Mouse (Mus musculus) forebrain, embryonic 15.5 days (tissue): ENCODE measurements around the gene Dnaja2. TPM values are rescaled to one million over a fixed set of nuclear protein-coding genes. Genes with fewer than 3 reads are reported as not detected.

Experiments used
- ATAC-seq: fragments of 200-750 bp; cut with Nextera tagmentation; replicated peaks from 2 replicates; pipeline ENCODE4 v1.8.0; 2017; ENCODE audit warnings: mild to moderate bottlenecking, moderate TSS enrichment, moderate library complexity
- H3K27ac ChIP-seq: fragments of 300-500 bp; sonication (generic); replicated peaks from 2 replicates; pipeline ENCODE4 v1.5.1; 2015; ENCODE audit warnings: mild to moderate bottlenecking, inconsistent platforms
- H3K27me3 ChIP-seq: fragments of 300-500 bp; sonication (generic); 2 replicates; pipeline ENCODE4 v1.6.1; 2015; ENCODE audit warnings: inconsistent platforms
- H3K36me3 ChIP-seq: fragments of 300-500 bp; sonication (generic); 2 replicates; pipeline ENCODE4 v1.6.1; 2015; ENCODE audit warnings: mild to moderate bottlenecking, inconsistent platforms
- H3K4me1 ChIP-seq: fragments of 300-500 bp; sonication (generic); 2 replicates; pipeline ENCODE4 v1.6.1; 2015; ENCODE audit warnings: inconsistent platforms
- H3K4me2 ChIP-seq: fragments of 300-500 bp; sonication (generic); replicated peaks from 2 replicates; pipeline ENCODE4 v1.6.1; 2015; ENCODE audit warnings: mild to moderate bottlenecking, inconsistent platforms
- H3K4me3 ChIP-seq: fragments of 300-500 bp; sonication (generic); 2 replicates; pipeline ENCODE4 v1.5.1; 2015; ENCODE audit warnings: mild to moderate bottlenecking, inconsistent platforms
- H3K9ac ChIP-seq: fragments of 300-500 bp; sonication (generic); replicated peaks from 2 replicates; pipeline ENCODE4 v1.6.1; 2015; ENCODE audit warnings: mild to moderate bottlenecking, inconsistent platforms
- H3K9me3 ChIP-seq: fragments of 300-500 bp; sonication (generic); 2 replicates; pipeline ENCODE4 v1.6.1; 2016; ENCODE audit warnings: inconsistent platforms
- WGBS: fragments of 180-500 bp; shearing (Covaris S2); methylation state at CpG from one replicate; pipeline ENCODE4 v1.1.7; 2015; ENCODE audit warnings: mixed read lengths; 5-methylcytosine and 5-hydroxymethylcytosine counted together
- polyA plus RNA-seq: library from polyadenylated mRNA; unstranded; fragments of >200 nt; fragmentation: Nextera tagmentation; extraction: Ambion mirVana; gene quantifications from 2 replicates; pipeline ENCODE4 v1.2.1, GENCODE M21; 2015

Gene Dnaja2
- polyA plus RNA-seq, 1 experiment from 2014 or later = 164 TPM

DNA sequence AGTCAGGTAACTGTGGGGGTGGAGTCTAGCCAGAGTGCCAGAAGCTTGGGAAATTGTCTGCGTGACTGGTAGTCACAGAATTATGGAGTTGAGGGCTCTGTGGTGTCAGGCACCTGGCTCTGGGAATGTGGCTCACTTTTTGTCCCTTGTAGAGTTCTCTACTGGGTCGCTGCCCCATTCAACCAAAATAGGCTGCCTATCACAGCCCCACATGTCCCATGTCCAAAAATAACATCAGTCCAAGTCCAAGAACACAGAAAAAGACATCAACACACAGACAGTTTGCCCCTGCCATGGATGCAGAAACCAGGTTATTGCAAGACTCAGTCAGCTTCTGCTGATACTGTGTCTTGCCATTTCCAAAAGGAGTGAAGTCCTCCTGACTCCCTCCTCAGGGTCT lies 33.5 kb upstream of the Dnaja2 start:
- Histone ChIP-seq H3K9ac (no peak overlapping the region), H3K27ac (no peak overlapping the region), H3K4me3 (no peak overlapping the region), H3K4me2 (no peak overlapping the region), H3K9me3 (no peaks in the 10 kb centered on the region), H3K36me3 (no peaks in the 10 kb centered on the region), H3K27me3 (no peaks in the 10 kb centered on the region), H3K4me1 (no peaks in the 10 kb centered on the region)
- 83% methylated on average over 2 of the region's 2 CpGs for WGBS
- ATAC-seq = no peak

DNA sequence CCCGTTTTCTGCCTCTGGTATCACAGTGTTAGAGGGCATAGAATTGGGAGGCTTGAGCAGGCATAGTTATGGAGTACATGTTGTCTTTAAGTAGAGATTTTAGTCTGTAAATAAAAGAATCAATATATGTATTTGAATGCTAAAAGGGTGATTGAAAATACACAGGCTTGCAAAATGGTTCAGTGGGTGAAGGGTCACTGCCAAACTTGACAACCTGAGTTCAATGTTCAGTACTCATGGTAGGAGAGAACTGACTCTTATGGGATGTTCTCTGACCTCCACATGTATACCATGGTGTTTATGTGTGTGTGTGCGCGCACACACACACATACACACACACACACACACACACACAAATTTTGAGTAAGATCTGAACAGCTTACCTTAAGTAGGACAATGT lies 22.5 kb upstream of the Dnaja2 start:
- H3K36me3 ChIP-seq = no peaks in the 10 kb centered on the region
- no peak for ATAC-seq
- no peaks in the 10 kb centered on the region for H3K9me3 ChIP-seq
- H3K4me2 ChIP-seq = no peak overlapping the region
- H3K27me3 ChIP-seq = no peaks in the 10 kb centered on the region
- H3K4me3 ChIP-seq = no peak overlapping the region
- H3K27ac ChIP-seq = no peak overlapping the region
- WGBS = 93% methylated on average over 3 of the region's 3 CpGs
- no peaks in the 10 kb centered on the region for H3K4me1 ChIP-seq
- no peak overlapping the region for H3K9ac ChIP-seq

DNA sequence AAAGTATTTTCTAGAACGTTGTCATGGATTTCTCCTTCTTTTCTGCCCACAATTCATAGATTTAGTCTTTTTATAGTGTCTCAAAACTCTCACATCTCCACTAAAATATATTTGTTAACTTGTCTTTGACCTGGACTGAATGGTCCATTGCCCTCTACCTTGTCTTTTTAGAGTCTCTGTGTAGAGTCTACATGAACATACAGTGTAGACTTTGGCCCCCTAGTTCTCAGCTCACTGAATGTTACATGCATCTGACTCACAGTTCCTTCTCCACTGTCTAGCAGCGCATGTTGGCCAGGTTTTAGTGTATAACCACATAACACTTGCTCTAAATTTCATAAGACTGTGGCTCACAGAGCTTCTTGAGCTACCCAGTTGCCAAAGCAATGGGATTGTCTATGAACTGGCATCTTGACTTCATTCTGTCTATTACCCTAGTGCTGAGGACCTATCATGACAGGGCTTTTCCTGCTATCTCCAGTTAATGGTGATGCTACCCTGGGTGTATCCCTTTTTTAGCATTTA lies 18.9 kb upstream of the Dnaja2 start:
- Histone ChIP-seq H3K4me2 (no peak overlapping the region), H3K4me3 (no peak overlapping the region), H3K4me1 (no peaks in the 10 kb centered on the region), H3K9ac (no peak overlapping the region), H3K36me3 (no peaks in the 10 kb centered on the region), H3K9me3 (no peaks in the 10 kb centered on the region), H3K27me3 (no peaks in the 10 kb centered on the region), H3K27ac (no peak overlapping the region)
- WGBS = 85% methylated on average over 2 of the region's 2 CpGs
- ATAC-seq = no peak

DNA sequence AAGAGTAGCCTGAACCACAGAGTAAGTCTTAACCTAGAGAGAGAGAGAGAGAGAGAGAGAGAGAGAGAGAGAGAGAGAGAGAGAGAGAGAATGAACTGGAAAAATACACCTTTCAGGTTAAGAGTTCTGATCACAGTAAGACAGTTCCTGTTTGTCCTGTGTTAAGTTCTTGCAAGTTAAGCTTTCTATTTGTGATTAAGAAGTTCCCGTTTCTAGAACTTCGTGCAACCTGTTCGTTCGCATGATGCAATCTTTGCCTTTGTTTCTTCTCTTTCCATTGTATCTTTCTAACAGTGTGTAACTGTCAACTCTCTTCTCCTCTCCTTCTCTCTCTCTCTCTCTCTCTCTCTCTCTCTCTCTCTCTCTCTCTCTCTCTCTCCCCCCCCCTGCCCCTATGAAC lies 15.3 kb upstream of the Dnaja2 start:
- 79% methylated on average over 4 of the region's 4 CpGs for WGBS
- Histone ChIP-seq H3K9me3 (no peaks in the 10 kb centered on the region), H3K27ac (no peak overlapping the region), H3K4me2 (no peak overlapping the region), H3K9ac (no peak overlapping the region), H3K27me3 (no peaks in the 10 kb centered on the region), H3K36me3 (no peaks in the 10 kb centered on the region), H3K4me1 (no peaks in the 10 kb centered on the region), H3K4me3 (no peak overlapping the region)
- no peak for ATAC-seq

DNA sequence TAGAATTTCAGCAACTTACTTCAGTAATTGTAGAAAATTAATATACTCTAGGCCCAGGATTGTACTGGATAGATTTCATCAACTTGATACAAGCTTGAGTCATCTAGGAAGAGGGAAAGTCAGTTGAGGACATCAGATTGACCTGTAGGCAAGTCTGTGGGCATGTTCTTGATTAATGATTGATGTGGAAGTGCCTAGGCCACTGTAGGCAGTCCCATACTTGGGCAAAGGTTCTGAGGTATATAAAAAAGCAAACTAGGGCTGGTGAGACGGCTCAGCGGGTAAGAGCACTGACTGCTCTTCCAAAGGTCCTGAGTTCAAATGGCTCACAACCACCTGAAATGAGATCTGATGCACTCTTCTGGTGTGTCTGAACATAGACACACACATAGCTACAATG lies 12.7 kb upstream of the Dnaja2 start:
- no peaks in the 10 kb centered on the region for H3K9me3 ChIP-seq
- no peak overlapping the region for H3K4me3 ChIP-seq
- ATAC-seq = no peak
- 98% methylated on average over 2 of the region's 2 CpGs for whole genome bisulfite sequencing
- H3K27ac ChIP-seq = no peak overlapping the region
- H3K4me2 ChIP-seq = no peak overlapping the region
- H3K4me1 ChIP-seq = no peaks in the 10 kb centered on the region
- no peak overlapping the region for H3K9ac ChIP-seq
- H3K36me3 ChIP-seq = no peaks in the 10 kb centered on the region
- no peaks in the 10 kb centered on the region for H3K27me3 ChIP-seq

DNA sequence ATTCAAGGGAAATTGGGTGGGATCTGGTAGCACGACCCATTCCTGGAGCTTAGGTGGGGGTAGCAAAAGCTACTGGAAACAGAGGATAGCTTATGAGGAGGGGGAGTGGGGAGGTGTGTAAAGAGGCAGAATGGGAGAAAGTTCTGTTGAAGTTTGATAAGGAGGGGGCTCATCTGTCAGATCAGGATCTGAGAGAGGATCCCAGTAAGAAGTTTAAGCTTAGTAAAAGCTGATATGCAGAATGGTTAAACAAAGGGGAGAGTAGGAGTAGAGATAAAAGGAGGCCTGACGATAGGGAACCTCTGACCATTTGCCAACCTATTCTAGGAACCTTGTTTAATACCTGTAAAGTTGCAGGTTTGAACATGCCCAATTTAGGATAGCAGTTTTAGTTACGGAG lies 10.0 kb upstream of the Dnaja2 start:
- H3K4me1 ChIP-seq = no peaks in the 10 kb centered on the region
- H3K9ac ChIP-seq = no peak overlapping the region
- H3K4me3 ChIP-seq = no peak overlapping the region
- H3K27me3 ChIP-seq = no peaks in the 10 kb centered on the region
- H3K36me3 ChIP-seq = no peaks in the 10 kb centered on the region
- H3K27ac ChIP-seq = no peak overlapping the region
- H3K9me3 ChIP-seq = no peaks in the 10 kb centered on the region
- 85% methylated on average over 3 of the region's 3 CpGs for WGBS
- no peak for ATAC-seq
- no peak overlapping the region for H3K4me2 ChIP-seq

DNA sequence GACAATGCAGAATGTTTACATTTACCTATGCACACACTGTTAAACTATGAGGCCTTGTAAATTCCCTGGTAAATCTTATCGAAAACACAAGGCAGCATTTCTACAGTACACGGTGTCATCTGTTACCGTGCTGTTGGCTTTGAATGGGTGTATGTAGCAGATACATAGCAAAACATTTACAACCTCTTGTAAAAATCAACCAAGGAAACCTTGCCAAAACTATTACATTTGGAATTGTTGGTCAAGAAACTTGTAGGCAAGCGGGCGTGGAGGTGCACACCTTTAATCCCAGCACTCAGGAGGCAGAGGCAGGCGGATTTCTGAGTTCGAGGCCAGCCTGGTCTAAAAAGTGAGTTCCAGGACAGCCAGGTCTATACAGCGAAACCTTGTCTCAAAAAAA lies 8.2 kb upstream of the Dnaja2 start:
- H3K4me2 ChIP-seq = no peak overlapping the region
- WGBS = 94% methylated on average over 8 of the region's 8 CpGs

DNA sequence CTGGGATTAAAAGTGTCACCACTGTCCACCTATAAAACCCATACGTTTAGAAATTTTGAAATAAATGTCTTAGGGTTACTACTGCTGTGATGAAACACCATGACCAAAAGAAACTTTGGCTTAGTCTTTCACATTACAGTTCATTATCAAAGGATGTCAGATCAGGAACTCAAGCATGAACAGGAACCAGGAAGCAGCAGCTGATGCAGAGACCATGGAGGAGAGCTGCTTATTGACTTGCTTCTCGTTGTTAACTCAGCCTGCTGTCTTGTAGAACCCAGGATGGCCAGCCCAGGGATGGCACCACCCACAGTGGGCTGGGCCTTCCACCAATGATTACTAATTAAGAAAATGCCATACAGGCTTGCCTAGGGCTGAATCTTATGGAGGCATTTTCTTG lies 4.8 kb upstream of the Dnaja2 start:
- H3K4me1 ChIP-seq = peaks cover 8% of the 10 kb centered on the region
- H3K36me3 ChIP-seq = no peaks in the 10 kb centered on the region
- H3K9me3 ChIP-seq = no peaks in the 10 kb centered on the region
- no peak overlapping the region for H3K4me2 ChIP-seq
- no peak overlapping the region for H3K4me3 ChIP-seq
- H3K27me3 ChIP-seq = no peaks in the 10 kb centered on the region
- no peak overlapping the region for H3K27ac ChIP-seq
- H3K9ac ChIP-seq = no peak overlapping the region
- no peak for ATAC-seq
- 72% methylated on average over 2 of the region's 2 CpGs for WGBS

More for the DNA sequence above, 8.2 kb upstream of the Dnaja2 start:
- Histone ChIP-seq H3K27ac (no peak overlapping the region), H3K4me1 (no peaks in the 10 kb centered on the region), H3K27me3 (no peaks in the 10 kb centered on the region), H3K36me3 (no peaks in the 10 kb centered on the region), H3K9ac (no peak overlapping the region), H3K4me3 (no peak overlapping the region), H3K9me3 (no peaks in the 10 kb centered on the region)
- ATAC-seq = no peak

DNA sequence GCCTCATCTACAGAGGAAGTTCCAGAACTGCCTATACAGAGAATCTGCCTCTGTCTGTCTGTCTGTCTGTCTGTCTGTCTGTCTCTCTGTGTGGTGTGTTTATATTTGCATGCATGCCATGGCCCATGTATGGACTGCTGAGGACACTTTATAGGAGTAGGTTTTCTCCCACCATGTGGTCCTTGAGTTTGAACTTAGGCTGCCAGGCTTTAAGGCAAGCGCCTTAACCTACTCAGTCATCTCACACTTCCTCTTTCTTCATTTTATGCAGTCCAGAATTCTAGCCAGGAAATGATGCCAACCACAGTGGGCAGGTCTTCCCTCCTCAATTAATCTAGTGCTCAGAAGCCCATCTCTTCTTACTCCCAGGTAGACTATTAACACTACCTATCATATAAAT lies 4.1 kb upstream of the Dnaja2 start:
- Histone ChIP-seq H3K9me3 (no peaks in the 10 kb centered on the region), H3K4me3 (no peak overlapping the region), H3K36me3 (no peaks in the 10 kb centered on the region), H3K4me2 (no peak overlapping the region), H3K4me1 (peaks cover 10% of the 10 kb centered on the region), H3K27ac (no peak overlapping the region), H3K27me3 (no peaks in the 10 kb centered on the region), H3K9ac (no peak overlapping the region)
- 95% methylated on average over 1 of the region's 1 CpGs for WGBS
- no peak for ATAC-seq

DNA sequence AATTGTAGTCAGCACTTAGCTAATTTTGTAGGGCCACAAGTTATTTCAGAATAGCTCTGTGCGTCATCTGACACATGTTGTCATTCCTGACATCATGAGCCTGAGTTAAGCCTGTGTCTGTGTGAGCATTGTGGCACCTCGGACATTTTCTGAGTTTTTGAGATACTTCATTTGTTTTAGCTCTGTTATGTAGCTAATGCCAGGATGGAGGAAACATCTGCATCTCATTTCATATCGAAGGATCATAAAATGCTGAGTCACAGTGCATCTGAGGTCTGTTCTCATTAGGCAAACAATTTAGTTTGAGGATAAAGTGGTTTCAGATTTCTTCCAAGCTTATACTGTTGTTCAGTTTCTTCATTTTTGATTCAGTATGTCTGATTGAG lies 2.5 kb upstream of the Dnaja2 start:
- Histone ChIP-seq H3K27me3 (no peaks in the 10 kb centered on the region), H3K27ac (no peak overlapping the region), H3K4me2 (no peak overlapping the region), H3K36me3 (no peaks in the 10 kb centered on the region; the same call in 1 of the 2 replicates), H3K4me1 (peaks cover 24% of the 10 kb centered on the region), H3K9ac (no peak overlapping the region), H3K9me3 (no peaks in the 10 kb centered on the region), H3K4me3 (no peak overlapping the region)
- 77% methylated on average over 3 of the region's 3 CpGs for whole genome bisulfite sequencing
- ATAC-seq = no peak

DNA sequence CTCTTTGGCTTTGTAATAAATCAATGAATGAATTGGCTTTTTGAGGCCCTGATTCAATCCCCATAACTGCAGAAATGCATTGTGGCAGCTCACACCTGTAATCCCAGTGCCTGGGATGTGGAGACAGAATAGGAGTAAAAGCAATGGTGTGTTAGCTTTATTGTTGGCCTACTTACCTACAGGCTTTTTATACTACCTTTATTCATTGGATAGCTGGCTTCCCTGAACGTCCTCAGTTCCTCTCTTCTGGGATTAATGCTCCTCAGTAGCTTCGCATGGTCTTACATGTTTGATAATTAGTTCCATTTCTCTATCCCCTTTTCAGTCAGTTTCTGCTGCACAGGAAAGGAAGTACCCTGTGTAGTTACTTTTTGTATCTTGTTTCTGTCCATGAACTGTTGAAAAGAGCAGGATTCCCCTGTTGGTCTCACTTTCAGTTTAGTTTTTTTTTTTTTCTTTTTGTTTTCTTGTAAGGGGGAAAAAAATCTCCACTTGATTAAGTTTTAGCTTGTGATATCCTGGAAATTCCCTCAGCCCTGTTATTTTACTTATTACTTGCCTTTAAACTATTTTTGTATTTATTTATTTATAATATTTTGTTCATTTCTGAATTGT lies 1.9 kb upstream of the Dnaja2 start:
- no peak overlapping the region for H3K9ac ChIP-seq
- no peak overlapping the region for H3K4me2 ChIP-seq
- WGBS = 60% methylated on average over 2 of the region's 2 CpGs
- no peaks in the 10 kb centered on the region for H3K9me3 ChIP-seq
- H3K4me1 ChIP-seq = peaks cover 29% of the 10 kb centered on the region
- H3K27me3 ChIP-seq = no peaks in the 10 kb centered on the region
- H3K36me3 ChIP-seq = peaks cover 3% of the 10 kb centered on the region
- no peak overlapping the region for H3K4me3 ChIP-seq
- no peak overlapping the region for H3K27ac ChIP-seq
- no peak for ATAC-seq

DNA sequence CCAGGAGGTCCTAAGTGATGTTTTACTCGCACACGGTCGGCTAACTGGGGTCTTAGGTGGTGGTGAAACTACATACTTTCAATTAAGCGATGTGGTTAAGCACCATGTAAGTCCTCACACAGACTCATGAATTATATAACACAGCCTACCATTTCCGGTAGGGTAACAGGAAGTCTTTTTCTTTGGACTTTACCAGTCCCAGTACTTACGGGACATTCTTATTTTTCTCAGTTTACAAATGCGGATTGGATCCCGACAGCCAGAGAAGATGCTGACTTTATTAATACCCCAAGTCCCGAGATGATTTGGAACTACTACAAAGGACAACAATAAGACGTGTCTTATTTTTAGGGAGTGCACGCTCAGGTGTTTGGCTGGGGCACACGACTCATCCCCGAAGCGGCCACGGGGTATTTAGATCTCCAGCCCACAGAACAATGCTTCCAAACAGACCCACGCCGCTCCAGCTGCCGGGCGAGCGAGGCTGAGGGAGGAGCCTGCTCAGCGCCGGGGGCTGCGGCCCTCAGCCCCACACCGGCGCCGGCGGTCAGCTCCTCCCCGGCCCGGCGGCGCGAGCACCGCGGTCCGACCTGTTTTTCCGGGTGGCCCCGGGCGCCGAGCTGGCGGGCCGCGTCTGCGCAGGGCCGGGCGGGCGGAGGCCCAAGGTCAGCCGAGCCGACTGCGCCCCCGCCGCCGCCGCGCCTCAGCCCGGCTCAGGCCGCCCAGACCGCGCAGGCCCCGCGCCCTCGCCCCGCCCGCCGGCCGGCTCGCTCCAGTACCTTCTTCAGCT lies 558 bp downstream of the Dnaja2 start:
- Histone ChIP-seq H3K9me3 (no peaks in the 10 kb centered on the region), H3K4me1 (peaks cover 33% of the 10 kb centered on the region), H3K9ac (peak overlapping the region; percentile 72), H3K27ac (peak overlapping the region; percentile 85), H3K36me3 (peaks cover 17% of the 10 kb centered on the region), H3K4me3 (peak overlapping the region; percentile 70), H3K4me2 (peak overlapping the region; percentile 76), H3K27me3 (no peaks in the 10 kb centered on the region)
- under 1% methylated on average over 45 of the region's 66 CpGs for WGBS
- ATAC-seq = peak; percentile 93
